Mouse (Mus musculus) embryonic facial prominence, embryonic 15.5 days (tissue): ENCODE measurements around the gene Plekhg1. TPM values are rescaled to one million over a fixed set of nuclear protein-coding genes. Genes with fewer than 3 reads are reported as not detected.

Experiments
- ATAC-seq: fragments of 200-750 bp; cut with Nextera tagmentation; 2 replicates; pipeline ENCODE4 v1.8.0; 2017; ENCODE audit warnings: low read depth, moderate TSS enrichment; ENCODE audit not compliant: insufficient number of reproducible peaks, low FRiP score, low TSS enrichment
- H3K27ac ChIP-seq: fragments of 300-500 bp; sonication (generic); replicated peaks from 2 replicates; pipeline ENCODE4 v1.5.1; 2015; ENCODE audit warnings: mild to moderate bottlenecking, inconsistent platforms
- H3K27me3 ChIP-seq: fragments of 300-500 bp; sonication (generic); 2 replicates; pipeline ENCODE4 v1.6.1; 2015; ENCODE audit warnings: inconsistent platforms
- H3K36me3 ChIP-seq: fragments of 300-500 bp; sonication (generic); 2 replicates; pipeline ENCODE4 v1.6.1; 2015; ENCODE audit warnings: mild to moderate bottlenecking, inconsistent platforms
- H3K4me1 ChIP-seq: fragments of 300-500 bp; sonication (generic); 2 replicates; pipeline ENCODE4 v1.6.1; 2015; ENCODE audit warnings: inconsistent platforms
- H3K4me2 ChIP-seq: fragments of 300-500 bp; sonication (generic); replicated peaks from 2 replicates; pipeline ENCODE4 v1.6.1; 2015; ENCODE audit warnings: mild to moderate bottlenecking, inconsistent platforms
- H3K4me3 ChIP-seq: fragments of 300-500 bp; sonication (generic); replicated peaks from 2 replicates; pipeline ENCODE4 v1.5.1; 2015; ENCODE audit warnings: mild to moderate bottlenecking, inconsistent platforms
- H3K9ac ChIP-seq: fragments of 300-500 bp; sonication (generic); 2 replicates; pipeline ENCODE4 v1.6.1; 2015; ENCODE audit warnings: inconsistent platforms
- H3K9me3 ChIP-seq: fragments of 300-500 bp; sonication (generic); replicated peaks from 2 replicates; pipeline ENCODE4 v1.6.1; 2016; ENCODE audit warnings: inconsistent platforms
- WGBS: fragments of 180-500 bp; shearing (Covaris S2); methylation state at CpG from one replicate; pipeline ENCODE4 v1.1.7; 2015; 5-methylcytosine and 5-hydroxymethylcytosine counted together
- polyA plus RNA-seq: library from polyadenylated mRNA; unstranded; fragments of >200 nt; fragmentation: Nextera tagmentation; extraction: Ambion mirVana; gene quantifications from 2 replicates; pipeline ENCODE4 v1.2.1, GENCODE M21; 2015

Gene Plekhg1
- polyA plus RNA-seq, 1 experiment from 2014 or later, result 15.3 TPM

DNA sequence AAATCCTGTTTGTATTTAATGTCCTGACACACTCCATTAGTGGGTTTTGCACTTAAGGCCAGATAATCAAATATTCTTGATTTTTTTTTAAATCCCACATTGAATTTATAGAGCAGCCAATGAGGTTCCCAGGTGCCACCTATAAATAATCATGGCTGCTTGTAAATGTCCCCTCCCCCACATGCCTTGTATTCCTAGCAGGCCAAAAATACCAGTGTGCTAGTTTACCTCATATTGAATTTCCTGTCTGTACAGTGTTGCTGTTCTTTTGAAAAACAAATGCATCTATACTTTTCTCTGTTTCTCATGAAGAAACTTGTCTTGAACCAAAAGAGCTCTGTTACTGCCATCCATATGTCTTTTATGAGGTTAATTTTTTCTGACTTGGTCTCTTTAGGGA is 59.3 kb downstream of the Plekhg1 start:
- Histone ChIP-seq H3K9ac (no peak overlapping the region), H3K9me3 (no peaks in the 10 kb centered on the region), H3K27me3 (no peaks in the 10 kb centered on the region), H3K36me3 (no peaks in the 10 kb centered on the region), H3K27ac (no peak overlapping the region), H3K4me1 (no peaks in the 10 kb centered on the region), H3K4me2 (no peak overlapping the region), H3K4me3 (no peak overlapping the region)
- ATAC-seq, result no peak

DNA sequence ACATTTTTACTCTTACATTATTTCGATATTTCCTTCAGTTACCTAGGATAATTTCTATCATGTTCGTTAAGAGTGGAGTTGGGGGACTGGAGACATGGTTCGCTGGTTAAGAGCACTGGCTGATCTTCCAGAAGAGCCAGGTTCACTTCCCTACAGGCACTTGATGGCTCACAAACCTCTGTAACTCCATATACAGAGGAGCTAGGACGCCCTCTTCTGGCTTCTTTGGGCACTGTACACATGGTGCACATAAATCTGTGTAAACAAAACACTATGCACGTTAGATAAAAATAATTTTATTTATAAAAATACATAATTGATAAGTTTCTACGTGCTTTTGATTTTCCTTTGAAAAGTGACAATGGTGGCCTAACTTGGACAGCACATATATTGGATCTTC is 61.1 kb downstream of the Plekhg1 start:
- H3K4me1 ChIP-seq, result no peaks in the 10 kb centered on the region
- H3K27me3 ChIP-seq, result no peaks in the 10 kb centered on the region
- WGBS, result 78% methylated on average over 6 of the region's 6 CpGs
- H3K9me3 ChIP-seq, result no peaks in the 10 kb centered on the region
- no peak overlapping the region for H3K9ac ChIP-seq
- H3K36me3 ChIP-seq, result no peaks in the 10 kb centered on the region
- H3K4me3 ChIP-seq, result no peak overlapping the region
- ATAC-seq, result no peak
- no peak overlapping the region for H3K27ac ChIP-seq
- no peak overlapping the region for H3K4me2 ChIP-seq

GRCm38 (mm10) chr10:3805334-3805733 is 65.2 kb downstream of the Plekhg1 start:
- no peaks in the 10 kb centered on the region for H3K27me3 ChIP-seq
- no peak overlapping the region for H3K4me3 ChIP-seq
- ATAC-seq, result no peak
- H3K9ac ChIP-seq, result no peak overlapping the region
- H3K36me3 ChIP-seq, result no peaks in the 10 kb centered on the region
- no peak overlapping the region for H3K4me2 ChIP-seq
- WGBS, result 33% methylated on average over 3 of the region's 3 CpGs
- H3K4me1 ChIP-seq, result peaks cover 6% of the 10 kb centered on the region
- H3K27ac ChIP-seq, result no peak overlapping the region
- no peaks in the 10 kb centered on the region for H3K9me3 ChIP-seq

DNA sequence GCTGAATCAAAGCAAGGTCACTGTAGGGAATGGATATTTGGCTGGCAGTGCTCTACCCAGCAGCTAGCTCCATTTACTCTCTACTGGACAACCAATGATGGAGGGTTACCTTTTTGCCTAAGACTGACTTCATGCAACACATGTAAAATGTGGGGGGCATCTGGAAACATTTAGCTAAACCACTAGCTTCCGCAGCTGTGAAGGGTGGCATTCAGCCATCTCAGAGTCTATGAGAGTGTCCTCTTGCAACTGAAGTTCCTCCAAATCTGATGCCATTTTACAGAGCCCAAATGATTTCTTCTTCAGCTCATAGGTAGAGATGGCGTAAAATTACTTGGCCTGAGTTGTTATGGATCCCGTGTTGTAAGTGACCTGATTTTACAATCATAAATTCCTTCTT is 67.8 kb downstream of the Plekhg1 start:
- Histone ChIP-seq H3K27ac (no peak overlapping the region), H3K4me1 (peaks cover 6% of the 10 kb centered on the region)
- no peak for ATAC-seq

DNA sequence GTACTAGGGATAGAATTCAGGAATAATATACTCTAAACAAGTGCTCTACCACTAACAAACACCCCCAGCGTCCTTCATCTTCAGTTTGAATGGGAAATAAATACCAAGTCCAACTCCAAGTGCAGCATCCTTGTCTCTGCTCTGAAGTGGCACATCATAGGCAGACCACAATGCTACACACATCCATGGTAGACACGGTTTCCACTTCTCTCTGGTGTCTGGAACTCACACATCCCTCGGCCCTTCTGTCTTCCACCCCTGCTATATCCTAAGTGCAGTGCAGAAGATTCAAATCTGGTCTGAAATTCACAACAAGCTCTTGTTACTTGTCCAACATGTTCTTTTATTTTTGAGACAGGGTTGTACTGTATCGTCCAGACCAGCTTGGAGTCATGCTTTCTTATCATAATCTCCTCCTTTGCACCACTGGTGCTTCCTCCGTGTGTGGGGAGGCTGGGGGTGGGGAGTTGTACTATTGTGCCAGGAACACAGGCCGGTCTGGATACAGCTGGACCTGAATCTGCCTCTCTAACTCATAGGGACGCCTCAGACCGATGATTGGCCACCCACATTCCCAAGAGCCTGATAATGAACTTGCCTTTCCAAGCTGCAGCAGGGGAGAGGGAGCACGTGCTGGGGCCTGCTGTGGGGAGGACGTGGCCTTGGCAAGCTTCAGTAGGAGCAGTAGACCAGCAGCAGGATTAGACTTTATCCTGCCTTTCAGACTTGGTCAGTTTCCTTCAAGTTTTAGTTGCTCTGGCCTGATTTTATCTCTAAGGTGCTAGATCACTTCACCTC is 70.5 kb downstream of the Plekhg1 start:
- no peaks in the 10 kb centered on the region for H3K9me3 ChIP-seq
- H3K4me3 ChIP-seq, result no peak overlapping the region
- WGBS, result 60% methylated on average over 10 of the region's 10 CpGs
- no peaks in the 10 kb centered on the region for H3K27me3 ChIP-seq
- peaks cover 6% of the 10 kb centered on the region for H3K4me1 ChIP-seq
- H3K4me2 ChIP-seq, result no peak overlapping the region
- ATAC-seq, result no peak
- H3K9ac ChIP-seq, result no peak overlapping the region
- H3K27ac ChIP-seq, result no peak overlapping the region
- H3K36me3 ChIP-seq, result no peaks in the 10 kb centered on the region

More for the DNA sequence above, 67.8 kb downstream of the Plekhg1 start:
- H3K9me3 ChIP-seq, result no peaks in the 10 kb centered on the region
- 56% methylated on average over 3 of the region's 3 CpGs for WGBS
- no peaks in the 10 kb centered on the region for H3K27me3 ChIP-seq
- no peak overlapping the region for H3K9ac ChIP-seq
- H3K36me3 ChIP-seq, result no peaks in the 10 kb centered on the region
- no peak overlapping the region for H3K4me3 ChIP-seq
- no peak overlapping the region for H3K4me2 ChIP-seq

DNA sequence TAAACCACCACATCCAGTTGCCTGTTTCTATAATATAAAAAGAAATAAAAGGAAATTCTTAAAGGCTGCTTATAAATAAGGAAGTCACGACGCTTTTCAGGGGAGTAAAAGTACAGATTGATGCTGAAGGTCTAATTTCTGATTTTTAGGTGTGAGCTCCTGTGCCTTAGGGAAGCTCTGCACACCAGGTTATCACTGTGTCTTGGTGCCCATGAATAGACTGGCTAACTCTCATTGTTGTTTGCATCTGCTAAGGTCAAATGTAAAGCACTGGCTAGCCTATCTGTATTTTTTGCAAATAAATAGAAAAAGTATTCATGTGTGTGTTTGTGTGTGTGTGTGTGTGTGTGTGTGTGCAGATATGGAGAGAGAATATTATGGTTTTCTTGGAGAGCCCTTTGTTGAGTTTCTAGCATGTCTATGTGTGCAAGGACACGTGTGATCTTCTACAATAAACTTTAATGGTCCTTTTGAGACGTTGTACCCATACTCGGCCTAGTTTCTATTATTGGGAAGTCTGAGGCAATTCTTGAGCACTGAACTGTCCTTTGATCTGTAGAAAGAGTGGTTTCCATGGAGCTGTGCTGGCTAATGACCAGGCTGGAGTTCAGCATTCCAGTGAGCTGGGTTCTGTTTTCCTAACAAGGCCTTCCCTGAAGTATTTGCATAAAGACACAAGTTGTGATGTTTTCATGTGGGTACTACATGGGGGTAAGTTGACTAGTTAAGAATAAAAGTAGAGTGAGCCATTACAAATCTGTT is 79.0 kb downstream of the Plekhg1 start:
- Histone ChIP-seq H3K4me3 (no peak overlapping the region), H3K4me2 (no peak overlapping the region), H3K27me3 (no peaks in the 10 kb centered on the region), H3K9ac (no peak overlapping the region), H3K4me1 (no peaks in the 10 kb centered on the region), H3K36me3 (no peaks in the 10 kb centered on the region), H3K9me3 (no peaks in the 10 kb centered on the region), H3K27ac (no peak overlapping the region)
- no peak for ATAC-seq
- WGBS, result 72% methylated on average over 5 of the region's 5 CpGs

DNA sequence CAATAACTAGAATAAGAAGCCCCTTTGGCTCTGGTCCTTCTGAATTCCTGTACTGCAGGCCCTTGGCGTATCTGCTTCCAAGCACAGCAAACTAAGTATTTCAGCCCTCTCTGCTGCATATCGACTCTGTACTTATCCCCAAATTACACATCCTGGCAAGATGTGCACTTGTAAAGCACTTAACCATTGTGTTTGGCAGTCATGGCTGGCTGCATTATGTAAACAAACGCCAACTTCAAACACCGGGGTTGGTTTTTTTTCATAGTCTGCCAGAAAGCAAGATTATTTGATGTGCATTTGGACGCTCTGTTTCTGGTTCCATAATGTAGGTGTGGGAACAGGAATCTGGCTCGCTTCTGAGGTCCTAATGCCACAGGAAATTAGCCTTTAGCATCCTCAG is 83.7 kb downstream of the Plekhg1 start:
- H3K27me3 ChIP-seq, result no peaks in the 10 kb centered on the region
- no peak overlapping the region for H3K27ac ChIP-seq
- no peak overlapping the region for H3K4me2 ChIP-seq
- no peaks in the 10 kb centered on the region for H3K9me3 ChIP-seq
- no peak overlapping the region for H3K9ac ChIP-seq
- no peak overlapping the region for H3K4me3 ChIP-seq
- no peak for ATAC-seq
- no peaks in the 10 kb centered on the region for H3K4me1 ChIP-seq
- H3K36me3 ChIP-seq, result no peaks in the 10 kb centered on the region
- 48% methylated on average over 6 of the region's 6 CpGs for WGBS

DNA sequence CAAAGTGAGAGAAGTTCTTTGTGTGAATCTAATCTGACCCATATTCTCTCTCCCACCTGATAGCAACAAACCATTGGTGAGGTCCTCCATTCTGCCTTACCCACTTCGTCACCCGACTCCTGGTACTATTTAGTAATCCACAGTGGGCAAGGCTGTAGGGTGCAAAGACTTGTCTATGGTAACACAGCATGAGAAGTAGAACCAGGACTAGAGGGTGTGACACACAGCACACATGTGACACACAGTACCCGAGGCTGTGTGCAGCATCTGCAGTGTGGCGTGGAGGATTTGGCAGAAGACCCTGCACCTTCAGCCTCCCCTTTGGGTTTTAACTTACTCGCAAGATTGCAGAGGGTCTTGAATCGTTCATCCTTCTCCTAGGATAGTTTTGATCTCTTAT is 85.9 kb downstream of the Plekhg1 start:
- ATAC-seq, result no peak
- Histone ChIP-seq H3K27me3 (no peaks in the 10 kb centered on the region), H3K4me2 (no peak overlapping the region), H3K9me3 (no peaks in the 10 kb centered on the region), H3K9ac (no peak overlapping the region), H3K36me3 (no peaks in the 10 kb centered on the region), H3K4me3 (no peak overlapping the region), H3K4me1 (peaks cover 11% of the 10 kb centered on the region), H3K27ac (no peak overlapping the region)
- WGBS, result 87% methylated on average over 6 of the region's 6 CpGs

- Histone ChIP-seq H3K27me3 (no peaks in the 10 kb centered on the region), H3K27ac (no peak overlapping the region), H3K4me1 (peaks cover 11% of the 10 kb centered on the region), H3K9ac (no peak overlapping the region), H3K9me3 (no peaks in the 10 kb centered on the region), H3K4me3 (no peak overlapping the region), H3K4me2 (no peak overlapping the region), H3K36me3 (no peaks in the 10 kb centered on the region)
- ATAC-seq, result 0 out of 2 replicates have a peak, but pooled peaks have one; percentile 36
- WGBS, result 41% methylated on average over 1 of the region's 1 CpGs
Observed at GRCm38 (mm10) chr10:3827368-3827767, 87.2 kb downstream of the Plekhg1 start.

DNA sequence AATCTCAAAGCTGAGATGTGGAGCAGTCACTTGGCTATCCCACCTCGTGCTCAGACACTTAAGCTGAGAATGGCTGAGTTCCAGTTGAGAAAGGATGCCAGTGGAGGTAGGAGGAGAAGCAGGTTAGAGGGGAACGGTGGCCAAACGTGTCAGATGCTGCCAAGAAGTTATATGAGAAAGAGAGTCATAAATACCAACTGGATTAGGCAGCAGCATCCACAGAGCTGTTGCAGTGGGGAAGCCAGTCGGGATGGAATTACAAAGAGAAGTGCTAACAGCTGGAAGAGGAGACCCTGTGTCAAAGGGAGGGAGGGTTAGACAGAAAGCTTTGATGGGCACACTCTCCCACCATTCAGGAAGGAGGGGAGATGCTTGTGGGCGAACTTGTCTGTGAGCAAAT is 89.3 kb downstream of the Plekhg1 start:
- peak; percentile 72; the same call in 1 of the 2 replicates for ATAC-seq
- no peak overlapping the region for H3K9ac ChIP-seq
- no peaks in the 10 kb centered on the region for H3K36me3 ChIP-seq
- H3K9me3 ChIP-seq, result no peaks in the 10 kb centered on the region
- no peak overlapping the region for H3K27ac ChIP-seq
- H3K27me3 ChIP-seq, result no peaks in the 10 kb centered on the region
- peaks cover 11% of the 10 kb centered on the region for H3K4me1 ChIP-seq
- H3K4me2 ChIP-seq, result no peak overlapping the region
- 23% methylated on average over 5 of the region's 5 CpGs for WGBS
- H3K4me3 ChIP-seq, result no peak overlapping the region

DNA sequence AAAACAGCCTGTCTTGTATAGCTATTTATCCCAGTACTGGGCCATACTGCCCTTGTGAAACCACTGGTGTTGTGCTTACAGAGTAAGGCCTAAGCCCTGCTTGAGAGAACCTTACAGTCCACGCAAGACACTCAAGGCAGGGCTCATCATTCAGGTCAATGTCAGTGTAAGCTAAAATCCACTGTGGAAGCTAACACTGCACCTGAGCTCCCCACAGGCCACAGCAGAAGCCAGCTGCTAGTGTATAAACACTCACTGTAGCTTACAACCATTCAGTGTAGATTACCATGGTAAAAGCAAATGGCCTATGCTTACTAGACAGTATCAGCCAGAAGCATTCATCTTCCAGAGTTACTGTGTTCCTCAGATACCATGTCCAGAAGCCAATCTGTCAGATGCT is 90.5 kb downstream of the Plekhg1 start:
- no peaks in the 10 kb centered on the region for H3K27me3 ChIP-seq
- no peaks in the 10 kb centered on the region for H3K9me3 ChIP-seq
- no peak overlapping the region for H3K9ac ChIP-seq
- WGBS, result 90% methylated on average over 1 of the region's 1 CpGs
- no peak overlapping the region for H3K27ac ChIP-seq
- no peak for ATAC-seq
- H3K4me2 ChIP-seq, result no peak overlapping the region
- H3K36me3 ChIP-seq, result no peaks in the 10 kb centered on the region
- H3K4me1 ChIP-seq, result peaks cover 13% of the 10 kb centered on the region
- H3K4me3 ChIP-seq, result no peak overlapping the region
